Mouse (Mus musculus) spleen, postnatal 10 days (tissue): ENCODE data around the gene Kif23.

ENCODE experiments used
- DNase-seq, 2 experiments: peaks; one replicate each; pipeline ENCODE4 v3.0.0; 2021 to 2022; ENCODE audit warnings: low spot score in 2 of 2

Kif23 gene

DNA sequence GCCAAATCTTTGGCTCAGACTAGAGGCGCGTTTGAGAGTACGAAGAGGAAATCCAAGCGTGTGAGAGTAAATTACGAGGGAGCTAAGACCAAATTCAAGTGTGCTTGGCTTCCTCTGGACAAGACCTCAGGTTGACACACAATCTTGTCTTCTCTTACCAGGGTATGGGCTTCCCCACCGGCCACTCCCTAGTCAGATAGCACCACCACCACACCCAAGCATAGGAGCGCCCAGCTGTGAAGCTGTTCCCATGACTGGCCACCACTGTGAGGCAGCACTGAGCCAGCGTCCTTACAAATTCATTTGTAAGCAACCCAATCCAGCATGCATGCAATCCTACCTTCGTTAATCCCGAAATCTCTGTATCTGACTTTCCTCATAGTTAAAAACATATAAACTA is 39.7 kb downstream of the Kif23 start:
- peak; percentile 44 to 76 for DNase-seq

- no peak for DNase-seq
Observed at GRCm38 (mm10) chr9:61905576-61905975, 41.0 kb downstream of the Kif23 start.

DNA sequence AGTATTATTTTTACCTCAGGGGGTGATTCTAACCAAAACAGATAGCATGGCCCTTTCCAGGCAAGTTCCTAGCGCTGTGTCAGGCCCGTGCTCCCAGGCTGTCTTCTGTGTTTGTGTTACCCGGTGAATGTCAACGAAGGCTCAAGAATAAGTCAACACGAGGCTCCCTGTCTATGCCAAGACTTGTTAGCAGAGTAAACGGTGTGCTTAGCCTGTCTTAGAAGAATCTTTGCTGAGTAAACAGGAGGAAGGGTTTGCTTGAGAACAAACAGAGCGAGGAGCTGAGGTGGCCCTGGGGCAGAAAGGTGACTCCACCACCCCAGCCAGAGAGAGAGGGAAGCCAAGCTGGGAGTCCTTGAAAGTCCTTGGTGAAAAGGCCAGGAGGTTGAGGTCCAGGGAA is 42.4 kb downstream of the Kif23 start:
- DNase-seq, result no peak

DNA sequence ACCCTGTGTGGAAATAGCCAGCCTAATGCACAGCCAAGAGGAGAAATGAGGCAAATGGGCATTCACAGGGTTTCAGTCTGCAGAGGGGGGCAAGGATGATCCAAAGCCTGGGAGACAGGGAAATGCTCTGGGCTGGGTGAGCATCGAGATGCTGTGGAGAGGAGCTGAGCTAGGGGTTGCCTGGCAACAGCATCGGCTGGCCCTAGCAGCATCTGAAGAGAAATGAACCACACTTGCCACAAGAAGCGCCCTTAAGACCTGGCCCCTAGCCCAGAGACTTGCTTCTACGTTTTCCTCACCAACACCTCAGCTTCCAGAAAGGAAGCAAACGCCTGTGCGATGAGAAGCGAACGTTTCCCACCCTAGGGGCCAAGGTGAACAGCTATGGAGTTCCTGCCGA is 44.1 kb downstream of the Kif23 start:
- DNase-seq, result no peak

GRCm38 (mm10) chr9:61901574-61901973 is 45.0 kb downstream of the Kif23 start:
- DNase-seq, result no peak

- peak; percentile 62 to 86 for DNase-seq
Observed at GRCm38 (mm10) chr9:61899804-61900203, 46.8 kb downstream of the Kif23 start.

DNA sequence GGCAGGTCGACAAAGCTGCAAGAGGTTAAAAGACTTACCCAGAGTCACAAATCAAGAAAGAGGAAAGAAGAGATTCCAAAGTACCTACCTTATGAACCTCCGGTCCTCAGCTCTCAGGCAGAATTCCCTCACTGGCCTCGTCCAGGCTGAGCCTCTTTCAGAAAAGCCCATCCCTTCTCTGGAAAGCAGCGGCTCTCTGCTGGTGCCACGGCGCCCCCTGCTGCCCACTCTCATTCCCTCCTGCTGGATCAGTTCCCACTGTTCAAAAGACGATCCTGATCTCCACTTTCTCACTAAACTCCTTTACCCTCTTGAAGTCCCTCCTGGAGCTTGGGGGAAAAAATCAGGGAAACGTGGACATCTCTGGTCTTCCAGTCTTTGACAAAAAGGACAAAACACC is 48.2 kb downstream of the Kif23 start:
- peak; percentile 31 to 81 for DNase-seq

DNA sequence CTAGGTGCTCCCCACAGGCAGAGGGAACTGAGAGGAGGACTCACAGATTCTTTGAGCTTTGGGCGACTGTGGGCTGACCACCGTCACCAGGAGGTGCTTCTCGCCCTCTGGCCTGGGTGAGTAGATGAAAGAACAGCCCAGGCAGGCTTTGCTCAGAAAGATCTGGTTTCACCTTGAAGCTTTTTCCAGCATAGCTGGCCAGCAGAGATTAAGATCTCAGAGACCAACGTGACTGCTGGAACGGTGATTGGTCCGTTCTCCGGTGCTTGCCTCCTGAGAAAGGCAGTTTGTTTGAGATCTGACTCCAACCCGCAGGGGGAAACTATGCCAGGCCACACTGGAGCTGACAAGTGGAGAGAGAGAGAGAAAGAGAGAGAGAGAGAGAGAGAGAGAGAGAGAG is 51.6 kb downstream of the Kif23 start:
- DNase-seq, result no peak

DNA sequence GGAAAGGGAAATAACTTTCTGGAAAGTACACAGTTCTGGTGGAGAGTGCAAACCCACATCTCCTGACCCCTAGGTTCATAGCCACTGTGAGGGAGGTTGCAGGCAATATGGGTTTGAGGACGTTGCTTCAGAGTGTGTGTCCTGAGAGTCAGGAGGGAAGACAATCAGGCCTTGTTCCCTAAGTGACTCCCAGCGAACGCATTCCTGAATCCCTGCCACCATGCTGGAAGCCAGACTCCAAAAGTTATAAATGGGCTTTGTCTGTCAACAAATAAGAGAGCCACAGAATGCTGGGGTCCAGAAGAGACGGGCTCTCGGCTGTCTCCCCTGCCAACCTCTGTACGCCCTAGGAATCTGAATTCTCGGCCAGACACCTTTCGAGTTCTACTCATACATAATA is 56.7 kb downstream of the Kif23 start:
- no peak for DNase-seq

- no peak for DNase-seq
Observed at GRCm38 (mm10) chr9:61887661-61888379, 58.8 kb downstream of the Kif23 start.

GRCm38 (mm10) chr9:61885964-61886363 is 60.6 kb downstream of the Kif23 start:
- no peak for DNase-seq

DNA sequence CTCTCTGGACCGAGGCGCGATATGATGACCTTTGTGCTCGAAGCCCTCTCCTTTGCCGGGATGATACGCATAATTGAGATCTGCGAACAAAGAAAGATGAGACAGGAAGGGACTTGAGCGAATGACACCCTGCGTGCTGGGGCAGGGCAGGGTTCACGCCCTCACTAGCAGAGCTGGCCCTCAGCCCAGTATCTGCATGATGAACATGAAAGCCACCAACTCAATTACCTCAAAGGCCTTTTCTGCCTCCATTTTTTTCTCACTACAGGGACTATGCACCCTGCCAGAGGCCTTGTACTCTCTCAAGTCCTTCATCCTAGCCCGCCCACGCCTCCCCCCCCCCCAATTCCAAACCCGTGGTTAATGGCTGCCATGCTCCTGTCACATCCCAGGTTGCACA is 61.6 kb downstream of the Kif23 start:
- DNase-seq, result no peak

DNA sequence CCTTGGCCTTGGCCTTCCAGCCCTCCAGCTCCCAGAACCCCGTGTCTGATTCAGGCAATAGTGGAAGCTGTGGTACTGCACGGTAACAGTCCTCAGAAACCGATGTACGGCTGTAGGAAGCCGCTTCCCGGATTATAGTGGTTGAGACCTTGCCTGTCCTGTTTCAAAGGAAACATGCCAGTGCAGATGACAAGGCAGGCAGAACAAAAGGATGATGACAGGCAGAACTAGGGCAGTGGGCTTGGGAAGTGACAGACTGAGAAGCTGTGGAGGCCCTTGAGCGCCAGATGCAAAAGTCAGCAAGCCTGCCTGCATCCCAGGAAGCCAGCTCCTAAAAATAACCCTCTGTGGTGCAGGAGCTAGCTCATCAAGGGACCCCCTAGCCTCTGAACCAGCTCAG is 62.2 kb downstream of the Kif23 start:
- no peak for DNase-seq

DNA sequence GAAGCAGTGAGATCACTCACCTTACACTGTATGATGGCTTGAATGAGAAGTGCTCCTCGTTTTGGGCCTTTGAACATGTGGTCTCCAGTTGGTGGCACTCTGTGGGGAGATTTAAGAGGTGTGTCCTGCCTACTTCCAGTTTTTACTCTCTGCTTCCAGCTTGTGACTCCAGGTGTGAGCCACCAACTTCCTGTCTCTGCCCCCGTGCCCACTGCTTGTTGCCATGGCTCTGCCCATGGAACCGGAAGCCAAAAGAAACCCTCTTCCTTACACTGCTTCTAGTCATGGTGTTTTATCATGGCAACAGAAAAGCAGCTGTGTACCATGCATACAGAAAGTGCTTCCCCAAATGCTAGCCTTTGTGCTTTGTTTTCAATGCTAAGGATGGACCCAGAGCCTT is 64.4 kb downstream of the Kif23 start:
- DNase-seq, result no peak

DNA sequence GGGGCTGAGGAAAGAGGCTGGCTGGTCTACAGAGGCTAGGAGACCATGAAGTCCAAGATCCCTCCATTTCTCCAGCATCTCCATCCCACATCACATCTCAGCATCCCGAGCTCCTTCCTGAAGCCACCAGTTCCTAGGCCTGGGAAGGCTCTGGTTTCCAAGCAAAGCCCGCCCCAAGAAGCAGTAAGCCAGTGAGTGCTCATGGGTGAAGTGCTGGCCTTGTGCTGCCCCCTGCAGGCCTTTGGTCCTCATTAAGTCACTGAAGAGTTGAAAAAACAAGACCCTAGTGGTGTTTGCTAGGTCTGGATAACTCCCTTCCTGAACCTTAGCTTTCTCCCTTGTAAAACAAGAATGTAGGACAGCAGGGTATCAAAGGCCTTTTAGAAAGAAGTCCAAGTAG is 67.7 kb downstream of the Kif23 start:
- peak; percentile 18 to 72 for DNase-seq

DNA sequence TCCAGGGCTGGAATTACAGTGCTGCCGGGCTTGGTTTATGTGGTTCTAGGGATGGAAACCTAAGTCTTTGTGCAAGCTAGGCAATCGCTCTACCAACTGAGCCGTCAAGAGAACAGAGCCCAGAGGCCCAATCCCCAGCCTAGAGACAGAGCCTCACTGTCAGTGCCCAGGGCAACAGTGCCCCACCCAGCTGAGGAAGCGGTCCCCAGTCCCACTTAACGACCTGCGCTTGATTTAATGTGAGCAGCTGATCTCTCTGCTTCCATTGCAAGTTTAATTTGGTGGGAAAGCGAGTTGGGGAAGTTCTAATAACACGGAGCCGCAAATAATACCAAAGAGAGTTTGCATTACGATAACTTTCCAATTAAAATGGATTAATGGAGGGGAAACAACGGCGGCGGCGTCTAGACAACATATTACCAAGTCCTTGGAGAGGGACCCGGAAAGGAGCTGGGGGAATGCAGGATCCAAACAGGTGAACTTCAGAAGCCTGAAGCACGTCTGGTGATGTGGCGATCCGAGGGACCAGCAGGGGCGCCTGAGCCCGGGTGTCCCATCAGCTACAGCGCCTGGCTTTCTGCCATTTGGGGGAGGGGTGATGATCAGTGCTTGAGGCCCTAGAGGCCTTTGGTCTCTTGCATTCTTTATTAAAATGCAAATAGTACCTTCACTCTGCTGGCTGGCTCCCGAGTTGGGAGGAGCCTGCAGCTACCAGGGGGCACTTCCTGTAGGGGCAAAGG is 69.0 kb downstream of the Kif23 start:
- DNase-seq, result no peak

DNA sequence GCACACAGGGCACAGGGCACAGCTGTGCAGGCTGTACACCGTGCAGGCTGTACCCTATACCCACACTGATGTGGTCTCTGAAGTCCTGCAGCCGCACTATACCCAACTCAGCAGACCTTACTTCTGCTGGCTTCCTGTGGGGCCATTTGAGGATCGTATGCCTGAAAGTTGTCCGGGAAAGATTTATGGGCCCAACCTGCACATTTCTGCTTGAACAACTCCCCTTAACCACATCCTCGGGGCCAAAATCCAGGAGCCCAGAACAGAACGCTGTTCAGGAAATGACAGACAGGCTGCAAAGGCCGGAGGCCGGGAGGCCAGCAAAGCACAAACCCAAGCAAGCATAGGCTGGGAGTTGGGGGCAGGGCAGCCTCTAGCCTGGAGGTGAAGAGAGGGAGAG is 73.2 kb downstream of the Kif23 start:
- DNase-seq, result no peak

DNA sequence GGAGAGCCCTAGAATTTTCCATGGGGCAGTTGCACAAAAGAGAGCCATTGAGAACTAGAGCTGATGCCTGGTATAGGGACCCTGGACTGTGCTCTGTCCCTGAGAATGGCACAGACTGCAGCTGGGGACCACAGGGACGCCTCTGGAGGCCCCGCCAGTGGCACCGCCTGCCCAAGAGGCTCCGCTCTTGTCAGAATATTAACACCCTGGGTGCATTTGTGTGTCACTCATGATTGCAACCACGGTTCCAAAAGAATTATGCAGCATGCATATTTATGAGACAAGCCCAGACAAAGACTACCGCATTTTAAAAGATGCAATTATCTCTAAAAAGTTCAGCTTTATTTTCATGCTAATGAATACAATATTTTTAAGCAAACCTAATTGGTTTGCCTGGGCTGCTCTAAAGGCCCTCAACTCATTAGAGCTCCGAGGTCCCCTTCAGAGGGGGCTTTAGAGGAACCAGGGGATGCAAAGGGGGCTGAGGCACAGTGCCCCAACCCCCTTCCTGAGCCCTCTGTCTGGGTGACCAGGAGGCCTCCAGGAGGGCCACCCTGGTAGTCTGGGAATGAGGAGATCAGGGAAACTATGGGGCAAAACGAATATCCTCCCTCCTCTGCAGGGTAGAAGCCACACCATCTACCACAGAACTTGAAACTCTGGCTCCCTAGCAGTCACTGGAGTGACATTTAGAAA is 74.2 kb downstream of the Kif23 start:
- DNase-seq, result no peak

- no peak for DNase-seq
Observed at GRCm38 (mm10) chr9:61871839-61872238, 74.7 kb downstream of the Kif23 start.

DNA sequence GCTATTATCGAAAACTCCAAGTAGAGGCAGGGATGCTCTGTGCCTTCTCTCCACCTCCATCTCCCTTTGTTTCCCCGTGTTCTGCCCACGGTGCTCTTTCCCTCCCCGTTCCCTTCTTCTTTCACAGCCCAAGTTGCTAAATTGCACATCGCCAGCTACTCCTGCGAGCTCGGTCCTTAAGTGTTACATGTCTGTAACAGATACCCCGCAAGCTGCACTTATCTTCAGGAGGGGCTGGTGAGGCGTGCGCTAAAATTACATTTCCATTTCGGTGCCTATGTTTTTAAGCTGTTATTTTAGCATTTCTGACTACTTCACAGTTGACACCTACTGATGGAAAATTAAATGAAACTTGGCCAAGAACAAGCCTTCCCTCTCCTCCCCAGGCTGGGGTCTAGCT is 78.9 kb downstream of the Kif23 start:
- DNase-seq, result no peak
